Mouse (Mus musculus): ENCODE data around the gene Zfp9. TPM values are rescaled to one million over a fixed set of nuclear protein-coding genes. Genes with fewer than 3 reads are reported as not detected.

Zfp9 gene
- 2.0 and 2.5 TPM in 2 replicates for polyA plus RNA-seq (2016; fragmentation: Nextera tagmentation; extraction: Ambion mirVana)

GRCm38 (mm10) chr6:118478957-118479708 is at the start of gene Zfp9:
Gene Zfp9 (minus strand): TSS chr6:118479320.
- peaks cover 8% of the 10 kb centered on the region; the same call in 1 of the 2 replicates for H3K4me1 ChIP-seq
- peak within 1 kb of the TSS; percentile 66 for H3K9ac ChIP-seq
- H3K4me3 ChIP-seq, result peak within 1 kb of the TSS; percentile 58
- H3K27ac ChIP-seq, result 0 out of 2 replicates have a peak within 1 kb of the TSS, but pooled peaks have one; percentile 28
- ATAC-seq, result peak; percentile 86
- H3K4me2 ChIP-seq, result peak within 1 kb of the TSS; percentile 76
- no peaks in the 10 kb centered on the region for H3K9me3 ChIP-seq (replicated peaks)
- peaks cover 37% of the 10 kb centered on the region for H3K27me3 ChIP-seq (replicated peaks)
- no peaks in the 10 kb centered on the region for H3K36me3 ChIP-seq
- WGBS (ENCODE audit: insufficient replicate concordance), result under 1% methylated on average over 45 of the region's 57 CpGs

GRCm38 (mm10) chr6:118520668-118521067 is 41.5 kb upstream of the Zfp9 start:
- H3K4me1 ChIP-seq, result no peaks in the 10 kb centered on the region
- H3K27me3 ChIP-seq (replicated peaks), result no peaks in the 10 kb centered on the region
- H3K4me2 ChIP-seq, result no peak overlapping the region
- no peak overlapping the region for H3K4me3 ChIP-seq
- 85% methylated on average over 7 of the region's 7 CpGs for WGBS (ENCODE audit: insufficient replicate concordance)
- H3K36me3 ChIP-seq, result peaks cover 83% of the 10 kb centered on the region
- H3K9me3 ChIP-seq (replicated peaks), result no peaks in the 10 kb centered on the region
- H3K27ac ChIP-seq, result no peak overlapping the region
- ATAC-seq, result no peak
- no peak overlapping the region for H3K9ac ChIP-seq

- H3K9ac ChIP-seq, result no peak overlapping the region
- peaks cover 72% of the 10 kb centered on the region for H3K36me3 ChIP-seq
- no peaks in the 10 kb centered on the region for H3K9me3 ChIP-seq (replicated peaks)
- H3K4me3 ChIP-seq, result no peak overlapping the region
- H3K4me1 ChIP-seq, result no peaks in the 10 kb centered on the region
- H3K27me3 ChIP-seq (replicated peaks), result no peaks in the 10 kb centered on the region
- WGBS (ENCODE audit: insufficient replicate concordance), result 76% methylated on average over 12 of the region's 12 CpGs
- no peak overlapping the region for H3K27ac ChIP-seq
- ATAC-seq, result no peak
- H3K4me2 ChIP-seq, result no peak overlapping the region
Observed at GRCm38 (mm10) chr6:118513335-118514012, 34.4 kb upstream of the Zfp9 start.

- Histone ChIP-seq H3K4me1 (no peaks in the 10 kb centered on the region), H3K4me3 (no peak overlapping the region), H3K27ac (no peak overlapping the region), H3K27me3 (replicated peaks) (no peaks in the 10 kb centered on the region), H3K9me3 (replicated peaks) (no peaks in the 10 kb centered on the region), H3K4me2 (no peak overlapping the region), H3K36me3 (peaks cover 26% of the 10 kb centered on the region), H3K9ac (no peak overlapping the region)
- WGBS (ENCODE audit: insufficient replicate concordance), result 67% methylated on average over 7 of the region's 7 CpGs
- ATAC-seq, result no peak
Observed at GRCm38 (mm10) chr6:118499010-118499409, 19.9 kb upstream of the Zfp9 start.

- WGBS (ENCODE audit: insufficient replicate concordance), result 87% methylated on average over 1 of the region's 1 CpGs
- Histone ChIP-seq H3K9me3 (replicated peaks) (no peaks in the 10 kb centered on the region), H3K36me3 (no peaks in the 10 kb centered on the region), H3K4me1 (peaks cover 8% of the 10 kb centered on the region; the same call in 1 of the 2 replicates), H3K4me2 (no peak overlapping the region), H3K4me3 (no peak overlapping the region), H3K9ac (no peak overlapping the region), H3K27ac (no peak overlapping the region), H3K27me3 (replicated peaks) (peaks cover 37% of the 10 kb centered on the region)
- ATAC-seq, result no peak
Observed at GRCm38 (mm10) chr6:118482125-118482524, 3.0 kb upstream of the Zfp9 start.

- Histone ChIP-seq H3K4me1 (peaks cover 8% of the 10 kb centered on the region; the same call in 1 of the 2 replicates), H3K36me3 (no peaks in the 10 kb centered on the region), H3K9ac (peak overlapping the region; percentile 66), H3K27me3 (replicated peaks) (peaks cover 37% of the 10 kb centered on the region), H3K27ac (no peak overlapping the region), H3K9me3 (replicated peaks) (no peaks in the 10 kb centered on the region), H3K4me2 (peak overlapping the region; percentile 76), H3K4me3 (peak overlapping the region; percentile 58)
- 57% methylated on average over 10 of the region's 10 CpGs for WGBS (ENCODE audit: insufficient replicate concordance)
- no peak for ATAC-seq
Observed at GRCm38 (mm10) chr6:118477875-118478785, 990 bp downstream of the Zfp9 start.

GRCm38 (mm10) chr6:118462069-118462705 is 16.9 kb downstream of the Zfp9 start:
- ATAC-seq, result no peak
- Histone ChIP-seq H3K27ac (no peak overlapping the region), H3K36me3 (peaks cover 11% of the 10 kb centered on the region), H3K4me1 (no peaks in the 10 kb centered on the region), H3K9ac (no peak overlapping the region), H3K27me3 (replicated peaks) (no peaks in the 10 kb centered on the region), H3K4me3 (no peak overlapping the region), H3K4me2 (no peak overlapping the region), H3K9me3 (replicated peaks) (no peaks in the 10 kb centered on the region)
- 74% methylated on average over 15 of the region's 15 CpGs for WGBS (ENCODE audit: insufficient replicate concordance)

GRCm38 (mm10) chr6:118457726-118458125 is 21.4 kb downstream of the Zfp9 start:
- Histone ChIP-seq H3K4me1 (peaks cover 19% of the 10 kb centered on the region), H3K27me3 (replicated peaks) (no peaks in the 10 kb centered on the region), H3K36me3 (no peaks in the 10 kb centered on the region), H3K9me3 (replicated peaks) (no peaks in the 10 kb centered on the region), H3K9ac (no peak overlapping the region), H3K4me2 (no peak overlapping the region), H3K27ac (no peak overlapping the region), H3K4me3 (no peak overlapping the region)
- ATAC-seq, result no peak
- WGBS (ENCODE audit: insufficient replicate concordance), result 69% methylated on average over 1 of the region's 1 CpGs

- 0% methylated on average over 43 of the region's 43 CpGs for WGBS (ENCODE audit: insufficient replicate concordance)
- peaks cover 19% of the 10 kb centered on the region for H3K4me1 ChIP-seq
- H3K4me2 ChIP-seq, result peak within 1 kb of the TSS; percentile 83
- no peaks in the 10 kb centered on the region for H3K9me3 ChIP-seq (replicated peaks)
- no peaks in the 10 kb centered on the region for H3K27me3 ChIP-seq (replicated peaks)
- peak; percentile 85 for ATAC-seq
- H3K36me3 ChIP-seq, result 0 out of 2 replicates have a peak, but pooled peaks cover 3% of the 10 kb centered on the region
- peak within 1 kb of the TSS; percentile 70 for H3K4me3 ChIP-seq
- H3K9ac ChIP-seq, result peak within 1 kb of the TSS; percentile 75
- peak within 1 kb of the TSS; percentile 71 for H3K27ac ChIP-seq
Observed at GRCm38 (mm10) chr6:118455042-118455631, 24.0 kb downstream of the Zfp9 start, which contains the start of gene Zfp248. Gene Zfp248 (minus strand): TSS chr6:118455528.

- 0 out of 2 replicates have a peak, but pooled peaks cover 3% of the 10 kb centered on the region for H3K36me3 ChIP-seq
- no peaks in the 10 kb centered on the region for H3K9me3 ChIP-seq (replicated peaks)
- peak overlapping the region; percentile 75 for H3K9ac ChIP-seq
- H3K27ac ChIP-seq, result no peak overlapping the region
- 50% methylated on average over 8 of the region's 8 CpGs for WGBS (ENCODE audit: insufficient replicate concordance)
- no peak for ATAC-seq
- H3K4me2 ChIP-seq, result peak overlapping the region; percentile 83
- H3K4me1 ChIP-seq, result peaks cover 19% of the 10 kb centered on the region
- H3K27me3 ChIP-seq (replicated peaks), result no peaks in the 10 kb centered on the region
- peak overlapping the region; percentile 70 for H3K4me3 ChIP-seq
Observed at GRCm38 (mm10) chr6:118454452-118454851, 24.7 kb downstream of the Zfp9 start.

- no peaks in the 10 kb centered on the region for H3K27me3 ChIP-seq (replicated peaks)
- no peaks in the 10 kb centered on the region; the same call in 1 of the 2 replicates for H3K4me1 ChIP-seq
- H3K9me3 ChIP-seq (replicated peaks), result no peaks in the 10 kb centered on the region; the same call in 1 of the 2 replicates
- H3K4me2 ChIP-seq, result no peak overlapping the region
- H3K9ac ChIP-seq, result no peak overlapping the region
- ATAC-seq, result no peak
- H3K36me3 ChIP-seq, result peaks cover 44% of the 10 kb centered on the region
- 75% methylated on average over 4 of the region's 4 CpGs for WGBS (ENCODE audit: insufficient replicate concordance)
- H3K4me3 ChIP-seq, result no peak overlapping the region
- no peak overlapping the region for H3K27ac ChIP-seq
Observed at GRCm38 (mm10) chr6:118431502-118431901, 47.6 kb downstream of the Zfp9 start.

Data from liver, embryonic 12.5 days (tissue).